Mouse (Mus musculus) liver, adult 2 months (tissue): ENCODE measurements around the gene Kctd17. TPM values are rescaled to one million over a fixed set of nuclear protein-coding genes. Genes with fewer than 3 reads are reported as not detected.
A peak's percentile ranks its signal among the peaks of the same experiment; 100 is the strongest.

Source experiments
- DNase-seq: peaks from one replicate; pipeline ENCODE4 v3.0.0-alpha.2; 2011; ENCODE audit warnings: low read depth, low spot score; ENCODE audit errors: extremely low read depth
- H3K27ac ChIP-seq: fragments of 200-500 bp; replicated peaks from 2 replicates; pipeline ENCODE4 v1.5.1; 2012; ENCODE audit warnings: low read depth, mild to moderate bottlenecking, control low read depth, inconsistent platforms, low read length; ENCODE audit not compliant: insufficient read depth
- H3K27me3 ChIP-seq: fragments of 200-500 bp; 2 replicates; pipeline ENCODE4 v1.6.1; 2012; ENCODE audit warnings: mild to moderate bottlenecking, moderate library complexity, low read length, inconsistent platforms; ENCODE audit not compliant: control insufficient read depth, insufficient read depth
- H3K36me3 ChIP-seq: fragments of 200-500 bp; 2 replicates; pipeline ENCODE4 v1.6.1; 2012; ENCODE audit warnings: low read length, inconsistent platforms; ENCODE audit not compliant: control insufficient read depth, insufficient read depth
- H3K4me1 ChIP-seq: fragments of 200-500 bp; 2 replicates; pipeline ENCODE4 v1.6.1; 2011; ENCODE audit warnings: low read length; ENCODE audit not compliant: control insufficient read depth, insufficient read depth
- H3K4me3 ChIP-seq: fragments of 200-500 bp; 2 replicates; pipeline ENCODE4 v1.5.1; 2011; ENCODE audit warnings: low read depth, mild to moderate bottlenecking, control low read depth, low read length, moderate library complexity; ENCODE audit not compliant: insufficient read depth
- H3K79me2 ChIP-seq: fragments of 200-500 bp; 2 replicates; pipeline ENCODE4 v1.6.1; 2012; ENCODE audit warnings: inconsistent platforms, mild to moderate bottlenecking, low read length, moderate library complexity; ENCODE audit not compliant: control insufficient read depth, insufficient read depth
- H3K9ac ChIP-seq: fragments of 200-500 bp; 2 replicates; pipeline ENCODE4 v1.6.1; 2012; ENCODE audit warnings: low read depth, mild to moderate bottlenecking, control low read depth, inconsistent platforms, low read length
- CTCF ChIP-seq: fragments of 200-500 bp; IDR thresholded peaks from 2 replicates; pipeline ENCODE4 v1.5.1; 2011; ENCODE audit warnings: low read depth, low read length, control low read depth
- POLR2A ChIP-seq: fragments of 200-500 bp; IDR thresholded peaks from 2 replicates; pipeline ENCODE4 v1.6.1; 2011; ENCODE audit warnings: low read length, control low read depth; ENCODE audit not compliant: insufficient read depth; ENCODE audit errors: extremely low read depth
- WGBS: fragments of 180-500 bp; shearing (Covaris S2); methylation state at CpG from one replicate; pipeline ENCODE4 v1.1.7; 2018; 5-methylcytosine and 5-hydroxymethylcytosine counted together
- polyA plus RNA-seq: library from polyadenylated mRNA; depleted of rRNA; stranded (reverse); fragments of >200 nt; gene quantifications from 2 replicates; pipeline ENCODE4 v1.2.3, GENCODE M21; 2012
- total RNA-seq: library from RNA; depleted of rRNA; stranded (reverse); fragments of >200 nt; gene quantifications from 2 replicates; pipeline ENCODE4 v1.2.3, GENCODE M21; 2014

Kctd17 gene
- total and polyA plus RNA-seq, 2 experiments, result 1.2 to 10.4 TPM

GRCm38 (mm10) chr15:78436380-78437192 lies 8.2 kb downstream of the Kctd17 start:
- no peak overlapping the region for H3K9ac ChIP-seq
- H3K27ac ChIP-seq, result no peak overlapping the region
- H3K4me1 ChIP-seq, result peaks cover 17% of the 10 kb centered on the region
- no peaks in the 10 kb centered on the region for H3K36me3 ChIP-seq
- no peaks in the 10 kb centered on the region for H3K27me3 ChIP-seq
- WGBS, result 27% methylated on average over 32 of the region's 32 CpGs
- no peaks in the 10 kb centered on the region for H3K79me2 ChIP-seq
- H3K4me3 ChIP-seq, result no peak overlapping the region
- DNase-seq, result peak; percentile 56
- TF ChIP-seq CTCF (peak; percentile 54), POLR2A (no peak)

- H3K27me3 ChIP-seq, result no peaks in the 10 kb centered on the region
- H3K79me2 ChIP-seq, result no peaks in the 10 kb centered on the region
- H3K4me3 ChIP-seq, result no peak overlapping the region
- peak; percentile 57 for DNase-seq
- peak overlapping the region; percentile 20; the same call in 1 of the 2 replicates for H3K9ac ChIP-seq
- peaks cover 4% of the 10 kb centered on the region for H3K36me3 ChIP-seq
- WGBS, result 25% methylated on average over 23 of the region's 23 CpGs
- peak overlapping the region; percentile 27; the same call in 1 of the 2 replicates for H3K27ac ChIP-seq
- peaks cover 10% of the 10 kb centered on the region for H3K4me1 ChIP-seq
- no peak for TF ChIP-seq CTCF
- no peak for TF ChIP-seq POLR2A
Measured at GRCm38 (mm10) chr15:78437237-78438017, 9.1 kb downstream of the Kctd17 start.

DNA sequence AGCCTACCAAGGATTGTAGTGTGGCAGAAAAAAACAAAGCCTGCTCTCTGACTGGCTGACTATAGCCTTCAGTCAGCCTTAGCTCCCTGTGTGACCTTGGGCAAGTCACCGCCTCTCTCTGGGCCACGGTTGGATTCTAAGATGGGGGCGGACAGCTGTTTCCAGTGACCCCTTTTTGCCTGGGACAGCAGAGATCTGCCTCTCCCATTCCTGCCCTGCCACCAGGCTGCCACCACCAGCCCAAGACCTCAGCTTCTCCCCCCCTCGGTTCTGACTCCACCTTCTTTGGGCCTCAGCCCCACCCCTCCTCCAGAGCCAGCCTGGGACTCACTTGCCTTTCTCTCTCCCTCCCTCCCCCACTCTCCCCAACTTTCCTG lies 9.6 kb downstream of the Kctd17 start:
- TF ChIP-seq CTCF (no peak), POLR2A (no peak)
- Histone ChIP-seq H3K27ac (peak overlapping the region; percentile 27; the same call in 1 of the 2 replicates), H3K4me3 (no peak overlapping the region), H3K79me2 (no peaks in the 10 kb centered on the region), H3K9ac (0 out of 2 replicates have a peak overlapping the region, but pooled peaks have one; percentile 20), H3K4me1 (peaks cover 8% of the 10 kb centered on the region), H3K27me3 (no peaks in the 10 kb centered on the region), H3K36me3 (peaks cover 4% of the 10 kb centered on the region)
- DNase-seq, result no peak
- 21% methylated on average over 4 of the region's 4 CpGs for WGBS

- TF ChIP-seq POLR2A (no peak), CTCF (no peak)
- no peak for DNase-seq
- H3K36me3 ChIP-seq, result peaks cover 6% of the 10 kb centered on the region
- no peaks in the 10 kb centered on the region for H3K27me3 ChIP-seq
- no peak overlapping the region for H3K9ac ChIP-seq
- H3K4me3 ChIP-seq, result no peak overlapping the region
- WGBS, result 71% methylated on average over 8 of the region's 8 CpGs
- no peaks in the 10 kb centered on the region for H3K79me2 ChIP-seq
- H3K4me1 ChIP-seq, result peaks cover 8% of the 10 kb centered on the region
- H3K27ac ChIP-seq, result no peak overlapping the region
Measured at GRCm38 (mm10) chr15:78438505-78438904, 10.1 kb downstream of the Kctd17 start.

DNA sequence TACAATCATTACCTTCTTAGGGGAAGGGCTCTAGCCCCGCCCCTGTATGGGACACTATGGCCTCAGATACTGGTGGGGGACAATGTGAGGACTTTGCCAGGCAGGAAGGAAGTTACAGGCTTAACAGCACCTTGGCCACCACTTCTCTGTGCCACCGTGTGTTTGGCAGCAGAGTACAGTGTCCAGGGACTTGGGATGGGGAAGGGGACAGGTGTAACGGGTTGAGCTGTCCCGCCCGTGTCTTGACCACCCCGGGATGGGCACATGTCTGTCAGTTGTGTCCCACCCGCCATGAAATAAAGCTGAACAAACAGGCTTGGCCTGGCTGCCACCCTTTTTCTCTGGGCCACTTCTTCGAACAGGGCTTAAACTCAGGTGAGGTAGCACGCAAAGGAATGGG lies 10.6 kb downstream of the Kctd17 start:
- H3K4me1 ChIP-seq, result peaks cover 8% of the 10 kb centered on the region
- H3K27ac ChIP-seq, result no peak overlapping the region
- no peaks in the 10 kb centered on the region for H3K79me2 ChIP-seq
- no peaks in the 10 kb centered on the region for H3K27me3 ChIP-seq
- H3K9ac ChIP-seq, result no peak overlapping the region
- TF ChIP-seq CTCF, result no peak
- TF ChIP-seq POLR2A, result no peak
- peaks cover 6% of the 10 kb centered on the region for H3K36me3 ChIP-seq
- no peak for DNase-seq
- WGBS, result 78% methylated on average over 9 of the region's 9 CpGs
- no peak overlapping the region for H3K4me3 ChIP-seq
